Mouse (Mus musculus) heart, adult 9 months (tissue): ENCODE data around the gene Tubg2.
"Not testable (repeated sequence)": the region's sequence is repeated elsewhere in the genome, so short reads cannot be mapped to it uniquely, and the experiment has no call there.

Source experiments
- DNase-seq, 2 experiments: peaks; one replicate each; pipeline ENCODE4 v3.0.0; 2022; ENCODE audit warnings: low spot score in 2 of 2

The Tubg2 gene

DNA sequence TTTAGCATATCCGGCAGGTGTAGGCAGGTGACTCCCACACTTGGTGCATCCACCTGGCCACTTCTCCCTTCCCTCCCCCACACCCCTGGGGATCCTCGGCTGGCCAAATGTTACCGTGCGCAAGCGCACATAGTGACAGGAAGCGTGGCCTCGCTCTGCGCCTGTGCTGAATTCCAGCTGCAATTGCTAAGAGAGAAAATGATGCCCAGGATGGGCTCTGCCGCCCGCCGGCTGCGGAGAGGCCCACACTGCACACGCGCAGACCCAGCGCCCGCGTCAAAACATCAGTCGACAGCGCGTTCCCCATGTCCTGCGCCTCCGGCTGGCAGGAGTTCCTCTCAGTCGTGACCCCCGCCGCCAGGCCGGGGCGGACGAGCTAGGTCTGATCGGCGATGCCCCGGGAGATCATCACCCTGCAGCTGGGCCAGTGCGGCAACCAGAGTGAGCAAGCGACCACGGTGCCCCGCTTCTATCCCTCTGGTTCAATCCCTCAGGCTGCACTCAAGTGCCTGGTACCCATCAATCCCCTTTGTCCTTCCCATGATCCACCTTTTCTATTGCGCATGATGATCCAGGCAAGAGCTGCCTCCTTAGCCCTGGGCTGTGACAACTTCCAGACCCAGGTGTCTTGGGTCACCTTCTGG lies at the start of gene Tubg2:
Gene Tubg2, plus strand, starts transcription at position 180 of the 644 bp plus-strand sequence.
- peak; percentile 66 to 67 for DNase-seq

DNA sequence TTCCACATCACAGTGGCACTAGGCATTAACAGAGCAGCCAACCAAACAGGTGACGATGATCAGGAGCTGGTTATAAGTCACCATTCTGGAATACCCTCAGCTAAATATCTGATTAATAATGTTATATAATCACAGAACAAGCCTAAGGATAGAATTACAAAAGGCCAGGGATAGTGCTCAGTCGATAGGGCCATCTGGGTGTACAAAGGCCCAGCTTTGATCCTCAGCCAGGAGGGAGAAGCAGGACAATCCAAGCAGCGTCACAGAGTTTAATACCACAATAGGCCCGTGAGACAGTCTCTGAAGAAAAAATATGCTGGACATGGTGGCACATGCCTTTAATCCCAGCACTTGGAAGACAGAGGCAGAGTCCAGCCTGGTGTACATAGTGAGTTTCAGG lies 46.4 kb upstream of the Tubg2 start:
- DNase-seq = no peak

DNA sequence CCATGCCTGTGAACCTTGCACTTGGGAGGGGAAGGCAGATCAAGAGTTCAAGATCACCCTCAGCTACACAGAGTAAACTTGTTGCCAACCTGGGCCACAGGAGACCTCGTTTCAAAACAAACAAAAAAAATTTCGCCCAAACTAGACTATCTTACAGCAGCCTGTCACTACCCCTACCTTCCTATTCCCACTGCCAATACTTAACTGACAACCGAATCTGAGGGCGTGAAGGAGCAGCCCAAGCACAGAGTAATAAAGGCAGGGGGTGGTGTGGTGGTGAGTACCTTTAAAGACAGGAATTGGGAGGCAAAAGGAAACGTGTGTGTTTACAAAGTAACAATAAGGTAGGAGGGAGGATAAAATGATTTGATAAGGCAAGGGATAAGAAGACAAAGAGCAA lies 45.0 kb upstream of the Tubg2 start:
- DNase-seq = no peak

- no peak for DNase-seq
These were observed 44.5 kb upstream of the Tubg2 start for GRCm38 (mm10) chr11:101111178-101111577.

DNA sequence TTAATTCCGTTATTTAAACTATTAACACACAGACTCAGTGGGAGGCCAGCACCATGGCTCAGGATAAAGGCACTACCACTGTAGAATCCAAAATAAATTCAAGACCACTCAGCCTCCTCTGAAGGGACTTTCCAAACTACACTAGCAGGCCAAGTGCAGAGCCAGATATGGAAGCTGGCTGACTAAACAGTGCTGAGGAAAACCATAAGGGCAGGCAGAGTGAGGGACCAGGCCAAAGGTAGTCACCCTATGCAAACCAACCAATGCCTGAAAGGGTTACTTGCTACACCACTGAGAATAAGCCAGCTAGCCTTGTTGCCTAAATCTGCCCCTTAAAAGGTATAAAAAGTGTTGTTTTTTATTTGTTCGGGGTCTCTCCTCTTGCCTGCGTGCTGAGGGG lies 43.5 kb upstream of the Tubg2 start:
- DNase-seq = no peak

DNA sequence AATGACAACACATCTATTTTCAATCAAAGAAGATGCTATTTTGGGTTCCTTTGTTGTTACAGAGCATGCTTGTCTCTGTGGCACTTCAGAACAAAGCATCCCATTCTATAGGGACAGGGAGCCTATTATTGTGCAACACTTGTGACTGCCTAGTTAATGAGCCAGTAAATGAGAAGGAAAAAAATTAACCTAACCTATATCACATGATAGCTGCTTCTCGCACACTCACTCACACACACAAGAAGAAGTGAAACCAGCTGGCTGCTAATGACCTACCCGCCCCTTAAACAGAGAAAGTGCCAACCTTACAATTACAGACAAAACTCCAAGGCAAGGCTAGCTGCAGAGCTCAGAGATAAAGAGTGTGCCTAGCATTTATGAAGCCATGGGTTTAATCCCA lies 40.1 kb upstream of the Tubg2 start:
- DNase-seq = no peak

DNA sequence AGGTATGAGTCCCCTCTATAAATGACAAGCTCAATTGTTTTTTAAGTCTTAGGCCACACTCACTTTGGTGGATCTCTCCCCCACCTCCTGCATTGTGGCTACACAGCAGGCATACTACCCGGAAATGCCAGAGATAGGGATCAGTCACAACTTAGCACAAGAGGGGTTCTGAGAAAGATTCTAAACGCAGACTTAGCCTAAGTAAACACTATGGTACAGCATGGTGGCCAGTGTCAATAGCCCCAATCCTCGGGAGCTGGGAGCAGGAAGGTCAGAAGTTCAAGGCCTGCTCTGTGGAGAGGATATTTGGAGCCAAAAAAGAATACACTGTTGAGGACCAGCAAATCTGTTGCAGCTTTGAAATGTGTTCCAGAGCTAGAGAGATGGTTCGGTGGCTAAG lies 37.6 kb upstream of the Tubg2 start:
- no peak for DNase-seq

DNA sequence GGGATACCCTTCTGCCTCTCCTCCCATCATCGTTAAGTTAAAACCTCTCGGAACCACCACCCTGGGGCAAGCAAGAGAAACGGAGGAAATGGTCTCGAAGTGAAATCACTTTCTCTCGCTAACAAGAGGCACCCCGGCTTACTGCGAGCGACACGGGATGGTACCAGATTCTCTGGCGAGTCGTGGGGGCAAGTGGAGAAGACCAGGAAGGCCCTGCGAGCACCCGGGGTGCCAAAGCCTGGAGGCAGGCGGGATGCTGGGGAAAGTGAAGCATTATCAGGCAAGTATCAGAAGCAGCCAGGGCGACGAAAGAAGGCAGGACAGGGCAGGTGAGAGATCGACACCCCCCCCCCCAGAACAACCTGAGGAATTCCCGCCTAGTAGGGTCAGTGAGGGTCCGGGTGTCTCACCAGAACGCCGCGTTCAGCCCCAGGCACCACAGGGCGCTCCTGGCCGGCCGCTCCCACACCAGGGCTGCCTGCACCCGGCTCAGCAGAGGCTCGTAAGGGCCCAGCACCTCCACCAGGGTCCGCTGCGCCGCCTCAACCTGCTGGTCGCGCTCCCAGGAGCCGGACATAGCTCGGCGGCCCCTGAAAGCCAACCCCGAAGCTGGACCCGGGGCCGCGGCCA lies 36.5 kb upstream of the Tubg2 start:
- no peak for DNase-seq

- DNase-seq = peak; percentile 98 to 99
These were observed 35.8 kb upstream of the Tubg2 start, which contains the start of the genes Retreg3 and Tubg1 for GRCm38 (mm10) chr11:101119761-101120544. Retreg3 (minus strand) TSS chr11:101119893. Tubg1 (plus strand) TSS chr11:101119938.

DNA sequence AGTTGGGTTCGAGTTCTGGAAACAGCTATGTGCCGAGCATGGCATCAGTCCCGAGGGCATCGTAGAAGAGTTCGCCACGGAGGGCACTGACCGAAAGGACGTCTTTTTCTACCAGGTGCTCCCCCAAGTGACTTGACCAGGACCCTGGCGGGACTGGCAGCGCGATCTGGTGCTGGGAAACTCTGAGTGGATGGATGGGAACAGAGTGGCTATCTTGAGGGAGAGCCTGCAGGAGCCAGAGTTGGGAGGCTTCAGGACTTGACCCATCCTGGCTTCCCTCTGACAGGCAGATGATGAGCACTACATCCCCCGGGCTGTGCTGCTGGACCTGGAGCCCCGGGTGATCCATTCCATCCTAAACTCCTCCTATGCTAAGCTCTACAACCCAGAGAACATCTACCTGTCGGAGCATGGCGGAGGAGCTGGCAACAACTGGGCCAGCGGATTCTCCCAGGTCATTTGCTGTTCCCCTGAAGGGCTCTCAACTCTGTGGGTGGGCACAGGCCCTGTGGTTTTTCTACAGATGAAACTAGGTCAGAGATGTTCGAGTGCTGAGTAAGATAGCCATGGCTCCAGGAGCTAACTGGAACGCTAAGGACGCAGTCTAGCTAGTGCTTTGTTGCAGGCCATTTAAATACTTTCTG lies 35.0 kb upstream of the Tubg2 start:
- no peak for DNase-seq

DNA sequence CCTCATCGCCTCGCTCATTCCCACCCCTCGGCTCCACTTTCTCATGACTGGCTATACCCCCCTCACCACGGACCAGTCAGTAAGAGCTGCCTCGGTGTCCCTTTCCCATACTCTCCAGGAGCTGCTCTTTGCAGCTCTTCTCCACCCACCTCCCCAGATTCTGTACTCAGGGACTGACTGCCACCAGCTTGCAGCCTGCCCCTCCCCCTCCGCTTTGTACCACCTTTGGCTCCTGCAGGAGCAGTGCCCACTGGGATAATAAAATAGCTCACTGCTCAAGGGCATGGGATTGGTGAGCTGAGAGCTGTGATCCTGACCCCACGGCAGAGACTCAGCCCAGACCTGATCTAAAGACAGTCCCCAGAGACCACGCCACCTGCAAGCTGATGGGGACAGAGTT lies 31.2 kb upstream of the Tubg2 start:
- DNase-seq = not testable (repeated sequence)

- DNase-seq = not testable (repeated sequence)
These were observed 30.7 kb upstream of the Tubg2 start for GRCm38 (mm10) chr11:101125008-101125407.

- DNase-seq = no peak
These were observed 28.6 kb upstream of the Tubg2 start for GRCm38 (mm10) chr11:101127075-101127474.

DNA sequence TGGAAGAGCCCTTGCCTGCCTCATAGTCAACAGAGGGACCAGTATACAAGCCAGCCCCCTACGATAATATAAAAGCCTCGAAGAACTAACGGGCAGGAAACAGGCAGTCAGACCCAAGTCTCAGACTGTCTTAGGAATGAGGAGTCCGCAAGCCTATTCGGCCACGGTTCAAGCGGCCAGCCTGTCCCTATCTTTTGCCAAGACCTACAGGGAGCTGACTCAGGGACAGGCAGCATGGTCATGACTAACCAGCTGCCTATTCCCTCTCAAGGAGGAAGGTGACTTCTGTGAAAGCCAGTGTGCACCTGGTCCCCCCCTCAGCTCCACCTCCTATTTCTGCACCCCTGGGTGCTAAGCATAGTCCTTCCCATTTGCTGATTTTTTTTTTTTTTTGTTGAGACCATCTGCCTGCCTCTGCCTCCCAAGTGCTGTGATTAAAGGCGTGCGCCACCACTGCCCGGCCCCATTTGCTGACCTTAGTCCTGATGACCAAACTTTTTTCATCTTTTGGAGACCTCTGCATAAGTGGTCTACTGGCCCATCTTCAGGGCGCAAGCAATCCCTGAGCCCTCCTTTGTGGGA lies 26.6 kb upstream of the Tubg2 start:
- no peak for DNase-seq

DNA sequence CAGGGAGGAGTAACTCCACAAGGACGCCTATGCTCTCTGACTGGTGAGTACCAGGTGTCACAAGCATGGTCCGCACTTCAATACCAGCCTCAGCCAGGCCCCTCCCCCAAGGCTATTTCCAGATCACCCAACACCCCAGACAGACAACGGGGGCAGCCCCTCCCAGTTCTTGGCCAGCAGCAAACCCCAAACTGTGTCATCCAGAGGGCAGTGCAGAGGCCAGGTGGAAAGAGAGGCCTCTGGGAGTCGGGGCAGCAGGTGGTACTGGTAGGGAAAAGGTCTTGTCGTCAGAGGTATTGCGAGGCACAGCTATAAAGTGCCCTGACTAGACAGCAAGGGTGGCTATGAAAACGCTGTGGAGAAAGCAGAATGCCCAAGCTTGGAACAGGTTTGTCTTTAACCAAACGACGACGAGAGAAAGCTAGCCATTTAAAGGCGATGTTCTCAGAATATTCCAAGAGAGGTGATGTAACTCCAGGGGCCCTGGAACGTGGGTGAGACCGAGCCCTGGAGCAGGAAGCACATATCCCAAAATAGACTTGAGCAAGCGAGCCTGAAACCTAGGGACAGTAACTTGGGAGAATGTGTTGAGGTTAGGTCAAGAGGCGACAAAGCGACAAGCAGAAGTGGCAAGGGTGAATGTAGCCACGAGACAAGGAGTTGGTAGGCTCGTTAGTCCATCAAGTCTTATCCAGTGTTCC lies 25.5 kb upstream of the Tubg2 start:
- peak; percentile 80 to 82 for DNase-seq

- no peak for DNase-seq
These were observed 24.5 kb upstream of the Tubg2 start for GRCm38 (mm10) chr11:101131187-101131586.

- DNase-seq = no peak
These were observed 24.0 kb upstream of the Tubg2 start for GRCm38 (mm10) chr11:101131701-101132100.

- no peak for DNase-seq
These were observed 22.7 kb upstream of the Tubg2 start for GRCm38 (mm10) chr11:101133037-101133436.

- DNase-seq = no peak
These were observed 21.4 kb upstream of the Tubg2 start for GRCm38 (mm10) chr11:101134217-101134865.

DNA sequence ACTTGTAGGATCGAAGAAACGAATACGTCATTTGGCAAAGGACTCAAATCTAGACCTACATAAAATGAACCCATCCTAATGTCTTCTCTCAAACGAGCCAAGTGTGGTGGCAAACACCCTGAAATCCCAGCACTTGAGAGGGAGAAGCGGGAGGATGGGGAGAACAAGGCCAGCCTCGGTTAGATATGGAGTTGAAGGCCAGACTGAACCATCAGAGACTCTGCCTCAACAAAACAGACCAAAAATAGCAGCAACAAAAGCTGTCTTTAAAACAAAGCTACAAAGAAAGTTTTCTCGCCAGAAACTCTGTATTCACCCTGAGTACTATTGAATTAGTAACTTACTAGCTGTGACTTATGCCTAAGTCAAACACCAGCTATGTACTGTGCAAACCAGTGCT lies 18.7 kb upstream of the Tubg2 start:
- DNase-seq = no peak
